Mouse (Mus musculus) embryonic stem cell, embryonic (primary cell): Measurements from ENCODE around the gene Tmem184b.

Source experiments
- CTCF ChIA-PET, 4 experiments: fragments of 300-600 bp in 2 of 4; fragments of 350-600 bp in 2 of 4; sonication (Branson Sonifier 250); formaldehyde crosslinking; loops; one replicate each; lab custom pipeline; 2022; ENCODE audit warnings: inconsistent platforms in 2 of 4; lab: Charles Lee
- POLR2A ChIA-PET, 4 experiments: fragments of 300-600 bp in 2 of 4; fragments of 350-600 bp in 2 of 4; sonication (Branson Sonifier 250); formaldehyde crosslinking; loops; one replicate each; lab custom pipeline; 2022; ENCODE audit warnings: antibody characterized with exemption in 4 of 4, inconsistent platforms in 1 of 4; lab: Charles Lee

The Tmem184b gene

DNA sequence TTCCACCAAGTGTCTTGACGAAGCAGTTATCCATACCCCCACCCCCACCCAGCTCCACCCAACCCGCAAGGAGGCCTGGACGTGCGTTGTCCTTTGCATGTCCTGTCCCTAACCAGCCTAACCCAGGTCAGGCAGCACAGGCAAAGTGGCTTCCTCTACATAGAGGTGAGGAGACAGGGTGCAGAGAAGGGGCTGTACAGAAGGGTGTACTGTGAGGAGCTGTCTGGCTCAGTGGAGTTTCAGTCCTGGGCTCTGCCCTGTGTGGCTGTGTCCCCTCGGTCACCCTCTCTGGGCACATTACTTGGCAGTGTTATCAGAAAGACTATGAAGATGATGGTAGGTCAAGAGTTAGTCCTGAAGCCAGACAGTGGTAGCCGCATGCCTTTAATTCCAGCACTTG is 50.9 kb downstream of the Tmem184b start:
- CTCF ChIA-PET: no interaction called here

GRCm38 (mm10) chr15:79351331-79351767 is 52.0 kb downstream of the Tmem184b start:
- ChIA-PET CTCF (interaction anchor here in 2 of 4 experiments (0.8 to 1.3 kb wide), 4 partner anchors 15 to 81 kb away, joined by 3 to 5 read pairs (median 4); no protein-coding TSS in a partner anchor), POLR2A (interaction anchor here in 3 of 4 experiments (0.5 to 1.9 kb wide), 13 partner anchors 10 to 195 kb away, joined by 3 to 9 read pairs (median 4); partner anchors contain the start of gene Ddx17 (in 1 of the 3))

More for the DNA sequence above, 50.9 kb downstream of the Tmem184b start:
- POLR2A ChIA-PET: interaction anchor here in 3 of 4 experiments (0.5 to 2.0 kb wide), 9 partner anchors 11 to 500 kb away, joined by 3 to 8 read pairs (median 4); no protein-coding TSS in a partner anchor

GRCm38 (mm10) chr15:79350866-79351265 is 52.5 kb downstream of the Tmem184b start:
- CTCF ChIA-PET: interaction anchor here in 3 of 4 experiments (0.5 to 1.3 kb wide), 5 partner anchors 15 to 123 kb away, joined by 3 to 5 read pairs (median 3); no protein-coding TSS in a partner anchor
- POLR2A ChIA-PET: interaction anchor here in 3 of 4 experiments (0.5 to 1.9 kb wide), 11 partner anchors 11 to 196 kb away, joined by 3 to 9 read pairs (median 4); partner anchors contain the start of gene Ddx17 (in 1 of the 3)

DNA sequence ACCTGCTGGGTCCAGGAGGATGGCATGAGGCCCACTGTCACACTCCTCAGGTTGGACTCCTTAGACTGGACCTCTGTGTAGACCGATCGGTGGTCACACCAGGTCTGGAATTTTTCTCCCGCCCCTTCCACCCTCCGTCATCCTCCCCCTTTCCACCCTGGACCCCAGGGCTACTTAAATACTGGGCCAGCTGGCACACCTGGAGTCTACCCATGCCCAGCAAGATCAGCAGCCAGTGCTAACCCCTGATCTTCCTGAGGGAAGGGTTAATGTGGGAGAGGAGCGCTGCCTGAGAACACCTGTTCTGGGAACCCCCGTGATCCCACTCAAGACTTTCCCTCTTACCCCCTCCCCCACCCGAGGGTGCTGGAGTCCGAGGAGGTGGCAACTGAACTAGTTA is 54.7 kb downstream of the Tmem184b start:
- ChIA-PET POLR2A (interaction anchor here in 3 of 4 experiments (0.8 to 3.3 kb wide), 13 partner anchors 9 to 118 kb away, joined by 3 to 45 read pairs (median 5); partner anchors contain the start of gene Pla2g6 (in 1 of the 3)), CTCF (interaction anchor here in 1 of 4 experiments (1.5 to 1.6 kb wide), 2 partner anchors 106 to 121 kb away, joined by 3 to 8 read pairs; no protein-coding TSS in a partner anchor)

DNA sequence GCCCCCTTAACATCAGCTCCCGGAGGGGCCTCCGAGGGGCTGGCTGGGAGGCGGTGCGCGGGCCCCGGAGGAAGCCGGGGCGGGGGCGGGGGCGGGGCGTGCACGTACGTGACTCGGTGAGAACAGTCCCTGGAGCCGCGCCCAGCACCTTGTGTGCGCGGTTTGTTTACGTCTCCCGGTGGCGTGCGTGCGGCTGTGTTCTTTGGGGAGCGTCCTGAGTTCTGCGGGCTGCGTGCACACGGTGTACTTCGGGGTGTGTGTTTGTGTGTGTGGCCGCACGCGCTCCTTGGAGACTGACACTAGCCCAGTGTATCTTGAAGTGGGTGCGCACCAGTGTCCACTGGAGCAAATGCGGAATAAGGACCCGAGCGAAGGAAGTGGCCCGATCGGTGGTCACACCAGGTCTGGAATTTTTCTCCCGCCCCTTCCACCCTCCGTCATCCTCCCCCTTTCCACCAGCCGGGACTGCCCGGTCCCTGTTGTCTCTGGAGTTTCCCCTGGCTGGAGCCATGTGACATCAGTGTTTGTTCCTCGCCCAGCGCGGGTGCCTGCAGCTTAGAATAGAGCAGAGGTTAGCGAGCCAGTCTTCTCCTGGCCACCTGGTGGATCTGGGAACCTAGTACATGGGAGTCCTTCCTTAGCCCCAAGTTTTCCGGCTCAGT is 55.4 kb downstream of the Tmem184b start:
- ChIA-PET POLR2A (interaction anchor here in 3 of 4 experiments (0.6 to 3.3 kb wide), 56 partner anchors 8 to 754 kb away, joined by 3 to 45 read pairs (median 4); partner anchors contain the start of genes Pla2g6 (in 3 of the 3), Josd1 (in 2 of the 3), Ddx17 (in 1 of the 3) and Dmc1 (in 1 of the 3)), CTCF (interaction anchor here in 2 of 4 experiments (0.8 to 1.6 kb wide), 4 partner anchors 33 to 122 kb away, joined by 3 to 8 read pairs (median 5); no protein-coding TSS in a partner anchor)

DNA sequence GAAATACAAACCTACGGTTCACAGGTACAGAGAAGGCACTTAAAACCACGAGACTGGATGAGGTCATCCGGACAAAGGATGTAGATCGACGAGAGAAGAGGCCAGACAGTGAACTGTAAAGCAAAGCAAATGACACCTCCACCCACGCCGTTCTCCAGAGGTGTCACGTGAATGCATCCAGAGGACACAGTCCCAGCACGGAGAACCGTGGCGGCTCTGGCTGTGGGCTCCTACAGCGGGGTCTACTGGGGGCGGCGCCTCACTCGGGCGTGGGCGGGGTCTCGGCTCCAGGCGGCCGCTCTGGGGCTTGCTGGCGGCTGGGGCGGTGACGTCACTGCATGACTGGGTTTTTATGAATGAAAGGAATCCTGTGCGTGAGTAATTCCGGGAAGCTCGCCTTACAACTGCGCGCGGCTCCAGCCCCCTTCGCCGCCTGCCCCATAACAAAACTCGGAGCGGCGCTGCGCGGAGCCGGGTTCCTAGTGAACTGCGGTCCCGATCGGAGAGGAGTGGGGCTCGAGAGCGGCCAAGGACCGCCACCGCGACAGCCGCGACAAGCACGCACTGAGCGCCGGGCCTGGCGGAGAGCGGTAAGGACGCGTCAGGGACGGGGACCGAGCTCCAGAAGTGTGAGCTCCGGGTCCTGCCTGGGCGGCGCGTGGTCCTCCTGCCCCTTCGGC is 56.1 kb downstream of the Tmem184b start:
- POLR2A ChIA-PET: interaction anchor here in 3 of 4 experiments (0.6 to 3.3 kb wide), 59 partner anchors 8 to 754 kb away, joined by 3 to 45 read pairs (median 4); partner anchors contain the start of genes Pla2g6 (in 3 of the 3), Josd1 (in 2 of the 3), Ddx17 (in 1 of the 3) and Dmc1 (in 1 of the 3)
- CTCF ChIA-PET: interaction anchor here in 3 of 4 experiments (0.6 to 1.6 kb wide), 5 partner anchors 34 to 127 kb away, joined by 3 to 8 read pairs (median 3); no protein-coding TSS in a partner anchor

- ChIA-PET POLR2A (interaction anchor here in 3 of 4 experiments (0.7 to 3.3 kb wide), 17 partner anchors 10 to 259 kb away, joined by 3 to 45 read pairs (median 5); partner anchors contain the start of genes Pla2g6 (in 2 of the 3), Dmc1 (in 1 of the 3) and Kdelr3 (in 1 of the 3)), CTCF (interaction anchor here in 2 of 4 experiments (0.6 to 0.7 kb wide), 3 partner anchors 196 to 322 kb away, joined by 3 to 10 read pairs (median 4); no protein-coding TSS in a partner anchor)
Observed at GRCm38 (mm10) chr15:79346051-79346793, 57.1 kb downstream of the Tmem184b start, which contains the start of gene Maff. Gene Maff, plus strand, starts transcription at chr15:79346621.

DNA sequence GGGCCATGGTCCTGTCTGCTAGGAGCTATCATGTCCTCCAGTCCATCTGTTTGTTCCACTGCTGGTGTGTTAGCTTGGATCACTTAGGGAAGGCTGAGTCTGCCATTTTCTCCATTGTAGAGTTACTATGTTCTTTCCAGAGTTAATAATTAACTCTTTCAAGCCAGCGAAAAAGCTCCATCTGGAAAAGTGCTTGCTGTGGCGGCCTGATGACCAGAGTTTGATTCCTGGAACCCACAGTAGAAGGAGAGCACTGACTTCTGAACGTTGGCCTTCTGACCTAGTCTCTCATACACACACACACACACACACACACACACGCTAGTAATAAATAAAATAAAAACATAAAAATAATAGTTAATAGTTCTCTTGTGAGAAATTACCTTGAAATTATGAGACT is 58.7 kb downstream of the Tmem184b start:
- ChIA-PET POLR2A (interaction anchor here in 2 of 4 experiments (2.3 to 2.7 kb wide), 2 partner anchors 14 to 17 kb away, joined by 5 to 10 read pairs; no protein-coding TSS in a partner anchor), CTCF (no interaction called here)

DNA sequence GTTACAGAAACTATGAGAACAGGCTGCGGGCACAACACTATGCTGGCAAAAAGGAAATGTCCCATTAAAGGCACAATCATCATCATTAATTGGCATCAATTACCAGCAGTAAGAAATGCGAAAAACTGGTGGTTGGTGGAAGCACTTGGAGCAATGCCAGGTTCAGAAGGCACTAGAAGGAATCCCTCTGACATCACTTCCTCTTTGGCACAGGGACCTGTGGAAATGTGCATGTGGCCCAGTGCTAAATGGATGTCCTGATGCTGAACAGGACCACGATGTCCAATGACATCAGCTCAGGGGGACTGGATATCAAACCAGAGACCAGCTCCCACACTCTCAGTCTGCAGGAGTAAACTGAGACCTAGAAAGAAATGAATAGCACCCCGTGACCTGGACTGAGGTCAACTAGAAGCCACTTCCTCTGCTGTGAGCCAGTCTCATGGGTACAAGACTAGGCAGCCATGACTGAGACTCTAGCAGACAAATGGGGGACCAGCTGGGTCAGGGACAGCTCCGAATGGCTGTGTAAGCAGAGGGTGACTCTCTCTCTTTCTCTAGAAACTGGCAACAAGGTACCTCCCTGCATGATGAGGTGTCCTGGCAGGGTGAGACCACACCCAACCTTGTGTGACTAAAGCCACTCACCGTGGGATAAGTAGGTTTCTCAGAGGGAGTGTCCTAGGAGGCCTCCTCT is 60.6 kb downstream of the Tmem184b start:
- ChIA-PET POLR2A (interaction anchor here in 2 of 4 experiments (0.8 to 2.7 kb wide), 4 partner anchors 12 to 32 kb away, joined by 3 to 10 read pairs (median 6); partner anchors contain the start of gene Pla2g6 (in 1 of the 2)), CTCF (interaction anchor here in 2 of 4 experiments (0.8 to 1.0 kb wide), 2 partner anchors 63 to 100 kb away, joined by 3 to 4 read pairs; no protein-coding TSS in a partner anchor)

- CTCF ChIA-PET: interaction anchor here in 2 of 4 experiments (0.5 to 0.9 kb wide), 2 partner anchors 9 to 42 kb away, joined by 4 to 13 read pairs; no protein-coding TSS in a partner anchor
Observed at GRCm38 (mm10) chr15:79338978-79339377, 64.4 kb downstream of the Tmem184b start.

GRCm38 (mm10) chr15:79335061-79335655 is 68.2 kb downstream of the Tmem184b start:
- ChIA-PET POLR2A (interaction anchor here in 3 of 4 experiments (0.6 to 3.9 kb wide), 27 partner anchors 8 to 1047 kb away, joined by 3 to 45 read pairs (median 4); partner anchors contain the start of genes Maff (in 3 of the 3), Gm49486 (in 1 of the 3), Pick1 (in 1 of the 3) and Polr2f (in 1 of the 3)), CTCF (interaction anchor here in 2 of 4 experiments (0.7 to 1.6 kb wide), 5 partner anchors 39 to 92 kb away, joined by 3 to 5 read pairs (median 4); no protein-coding TSS in a partner anchor)

More at GRCm38 (mm10) chr15:79338978-79339377, 64.4 kb downstream of the Tmem184b start:
- POLR2A ChIA-PET: interaction anchor here in 3 of 4 experiments (0.8 to 2.4 kb wide), 10 partner anchors 9 to 19 kb away, joined by 3 to 10 read pairs (median 3); no protein-coding TSS in a partner anchor

DNA sequence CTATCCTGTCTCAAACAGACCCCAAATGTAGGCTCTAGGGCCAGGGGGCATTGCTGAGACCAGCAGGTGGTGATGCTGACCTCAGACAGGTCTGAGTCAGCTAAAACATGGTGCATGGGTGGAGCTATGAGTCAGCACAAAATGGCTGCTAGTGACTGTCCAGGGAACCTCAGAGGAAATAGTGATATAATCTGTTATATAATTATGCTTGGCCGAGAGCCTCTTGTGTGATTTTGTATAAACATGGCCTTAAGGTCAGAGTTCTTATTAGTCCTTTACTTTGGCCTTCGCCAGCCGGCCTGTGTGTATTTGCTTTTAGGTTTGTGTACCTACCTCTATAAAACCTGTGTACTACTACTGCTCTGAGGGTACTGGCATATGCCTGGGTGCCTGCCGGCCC is 70.0 kb downstream of the Tmem184b start:
- POLR2A ChIA-PET: interaction anchor here in 2 of 4 experiments (0.7 to 1.3 kb wide), 2 partner anchors 14 to 513 kb away, joined by 3 to 4 read pairs; no protein-coding TSS in a partner anchor
- CTCF ChIA-PET: no interaction called here

DNA sequence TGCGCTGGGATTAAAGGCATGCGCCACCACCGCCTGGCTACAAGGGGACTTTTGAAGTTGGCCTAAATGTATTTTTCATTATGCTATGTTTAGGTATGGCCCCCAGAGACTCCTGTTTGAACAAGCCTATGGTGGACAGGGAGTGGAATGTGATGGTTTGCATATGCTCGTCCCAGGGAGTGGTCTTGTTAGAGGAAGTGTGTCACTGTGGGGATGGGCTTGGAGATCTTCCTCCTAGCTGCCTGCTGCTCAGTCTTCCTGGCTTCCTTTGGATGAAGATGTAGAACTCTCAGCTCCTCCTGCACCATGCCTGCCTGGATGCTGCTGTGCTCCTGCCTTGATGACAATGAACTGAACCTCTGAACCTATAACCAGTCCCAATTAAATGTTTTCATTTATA is 72.8 kb downstream of the Tmem184b start:
- CTCF ChIA-PET: interaction anchor here in 3 of 4 experiments (0.6 to 1.8 kb wide), 10 partner anchors 8 to 494 kb away, joined by 3 to 13 read pairs (median 4); no protein-coding TSS in a partner anchor
- POLR2A ChIA-PET: interaction anchor here in 2 of 4 experiments (0.6 to 2.3 kb wide), 19 partner anchors 9 to 571 kb away, joined by 3 to 12 read pairs (median 5); partner anchors contain the start of genes Josd1 (in 1 of the 2) and Maff (in 1 of the 2)

DNA sequence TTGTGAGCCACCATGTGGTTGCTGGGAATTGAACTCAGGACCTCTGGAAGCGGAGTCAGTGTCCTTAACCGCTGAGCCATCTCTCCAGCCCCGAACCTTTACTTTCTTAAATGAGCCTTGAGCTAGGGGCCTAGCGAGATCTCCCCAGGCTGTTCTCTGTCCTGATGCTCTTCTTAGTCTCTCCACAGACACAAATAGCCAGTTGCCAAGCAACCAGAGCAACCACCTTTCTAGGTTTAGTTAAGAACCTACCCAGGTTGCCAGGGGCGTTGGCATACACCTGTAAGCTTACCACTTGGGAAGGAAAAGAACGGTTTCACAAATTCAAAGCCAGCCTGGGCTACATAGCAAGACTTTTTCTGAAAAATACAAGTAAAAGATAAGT is 73.4 kb downstream of the Tmem184b start:
- ChIA-PET POLR2A (interaction anchor here in 3 of 4 experiments (0.6 to 2.3 kb wide), 16 partner anchors 9 to 351 kb away, joined by 3 to 10 read pairs (median 4); partner anchors contain the start of genes H1f0 (in 1 of the 3) and Maff (in 1 of the 3)), CTCF (interaction anchor here (0.6 to 1.8 kb wide), 13 partner anchors 9 to 494 kb away, joined by 3 to 13 read pairs (median 4); no protein-coding TSS in a partner anchor)
